Mouse (Mus musculus) telencephalon, adult 2 months (tissue): Measurements from ENCODE around the gene Gm21762.
A peak's percentile ranks its signal among the peaks of the same experiment; 100 is the strongest.
"Not testable (repeated sequence)": the region's sequence is repeated elsewhere in the genome, so short reads cannot be mapped to it uniquely, and the experiment has no call there.

Source experiments
- DNase-seq: peaks from one replicate; pipeline ENCODE4 v3.0.0-alpha.2; 2011; ENCODE audit warnings: low read depth, low spot score

The Gm21762 gene

GRCm38 (mm10) chr13:120215847-120216246 lies at the start of gene Gm21762:
Gm21762 (minus strand) TSS chr13:120215947.
- DNase-seq = not testable (repeated sequence)

GRCm38 (mm10) chr13:120262870-120263269 lies 47.1 kb upstream of the Gm21762 start, which contains the start of gene AF067061:
AF067061 (plus strand) TSS chr13:120263114.
- not testable (repeated sequence) for DNase-seq

GRCm38 (mm10) chr13:120259718-120260117 lies 44.0 kb upstream of the Gm21762 start:
- DNase-seq = peak; percentile 2

- not testable (repeated sequence) for DNase-seq
Measured at GRCm38 (mm10) chr13:120258817-120259658, 43.3 kb upstream of the Gm21762 start.

- DNase-seq = not testable (repeated sequence)
Measured at GRCm38 (mm10) chr13:120251208-120251924, 35.6 kb upstream of the Gm21762 start.

- not testable (repeated sequence) for DNase-seq
Measured at GRCm38 (mm10) chr13:120238811-120239210, 23.1 kb upstream of the Gm21762 start, which contains the start of gene Gm21731. Gm21731 (plus strand) TSS chr13:120239111.

- not testable (repeated sequence) for DNase-seq
Measured at GRCm38 (mm10) chr13:120232447-120233049, 16.8 kb upstream of the Gm21762 start.

- not testable (repeated sequence) for DNase-seq
Measured at GRCm38 (mm10) chr13:120231798-120232197, 16.1 kb upstream of the Gm21762 start.

- not testable (repeated sequence) for DNase-seq
Measured at GRCm38 (mm10) chr13:120223012-120223659, 7.4 kb upstream of the Gm21762 start.

- DNase-seq = not testable (repeated sequence)
Measured at GRCm38 (mm10) chr13:120220922-120221321, 5.2 kb upstream of the Gm21762 start.

- not testable (repeated sequence) for DNase-seq
Measured at GRCm38 (mm10) chr13:120196189-120196821, 19.4 kb downstream of the Gm21762 start.

GRCm38 (mm10) chr13:120172133-120172532 lies 43.6 kb downstream of the Gm21762 start, which contains the start of gene Gm21818:
Gm21818 (plus strand) TSS chr13:120172433.
- not testable (repeated sequence) for DNase-seq

GRCm38 (mm10) chr13:120168301-120168700 lies 47.4 kb downstream of the Gm21762 start:
- not testable (repeated sequence) for DNase-seq
